Mouse (Mus musculus) heart, embryonic 11.5 days (tissue): ENCODE data around the gene Vmn1r50. TPM values are rescaled to one million over a fixed set of nuclear protein-coding genes. Genes with fewer than 3 reads are reported as not detected.
"Not testable (repeated sequence)": the region's sequence is repeated elsewhere in the genome, so short reads cannot be mapped to it uniquely, and the experiment has no call there.

Source experiments
- ATAC-seq: fragments of 200-750 bp; cut with Nextera tagmentation; replicated peaks from 2 replicates; pipeline ENCODE4 v1.8.0; 2017; ENCODE audit warnings: moderate library complexity; ENCODE audit not compliant: insufficient number of reproducible peaks, low FRiP score, low TSS enrichment
- H3K27ac ChIP-seq: fragments of 300-500 bp; sonication (generic); 2 replicates; pipeline ENCODE4 v1.5.1; 2014; ENCODE audit warnings: mild to moderate bottlenecking, low read depth, low read length
- H3K27me3 ChIP-seq: fragments of 300-500 bp; sonication (generic); 2 replicates; pipeline ENCODE4 v1.6.1; 2014; ENCODE audit warnings: mild to moderate bottlenecking, low read length, mixed read lengths; ENCODE audit not compliant: control insufficient read depth, insufficient read depth
- H3K36me3 ChIP-seq: fragments of 300-500 bp; sonication (generic); 2 replicates; pipeline ENCODE4 v1.6.1; 2014; ENCODE audit warnings: mild to moderate bottlenecking, low read length, moderate library complexity, mixed read lengths; ENCODE audit not compliant: control insufficient read depth, insufficient read depth
- H3K4me1 ChIP-seq: fragments of 300-500 bp; sonication (generic); 2 replicates; pipeline ENCODE4 v1.6.1; 2014; ENCODE audit warnings: low read length; ENCODE audit not compliant: control insufficient read depth, insufficient read depth
- H3K4me2 ChIP-seq: fragments of 300-500 bp; sonication (generic); 2 replicates; pipeline ENCODE4 v1.6.1; 2014; ENCODE audit warnings: mild to moderate bottlenecking, moderate library complexity
- H3K4me3 ChIP-seq: fragments of 300-500 bp; sonication (generic); 2 replicates; pipeline ENCODE4 v1.5.1; 2014; ENCODE audit warnings: low read depth, low read length
- H3K9ac ChIP-seq: fragments of 300-500 bp; sonication (generic); 2 replicates; pipeline ENCODE4 v1.6.1; 2014; ENCODE audit warnings: mild to moderate bottlenecking, low read depth, low read length, moderate library complexity
- H3K9me3 ChIP-seq: fragments of 300-500 bp; sonication (generic); replicated peaks from 2 replicates; pipeline ENCODE4 v1.6.1; 2016; ENCODE audit warnings: low read length; ENCODE audit not compliant: control insufficient read depth
- WGBS: fragments of 180-500 bp; shearing (Covaris S2); extraction: QIAGEN DNeasy Blood & Tissue Kit; methylation state at CpG from one replicate; pipeline ENCODE4 v1.1.7; 2014; ENCODE audit not compliant: insufficient replicate concordance; 5-methylcytosine and 5-hydroxymethylcytosine counted together
- polyA plus RNA-seq: library from polyadenylated mRNA; unstranded; fragments of >200 nt; fragmentation: Nextera tagmentation; extraction: Ambion mirVana; gene quantifications from 2 replicates; pipeline ENCODE4 v1.2.1, GENCODE M21; 2014

The Vmn1r50 gene
- polyA plus RNA-seq, result not detected in 2 replicates

GRCm38 (mm10) chr6:90101130-90101529 is at the start of gene Vmn1r50:
Vmn1r50 (plus strand) TSS chr6:90101430.
- ATAC-seq, result no peak
- Histone ChIP-seq H3K4me2 (no peak within 1 kb of the TSS), H3K27me3 (no peaks in the 10 kb centered on the region), H3K4me3 (no peak within 1 kb of the TSS), H3K4me1 (no peaks in the 10 kb centered on the region), H3K9me3 (no peaks in the 10 kb centered on the region; the same call in 1 of the 2 replicates), H3K27ac (no peak within 1 kb of the TSS), H3K9ac (no peak within 1 kb of the TSS), H3K36me3 (no peaks in the 10 kb centered on the region)
- 54% methylated on average over 2 of the region's 2 CpGs for WGBS

GRCm38 (mm10) chr6:90078406-90078805 is 22.8 kb upstream of the Vmn1r50 start, which contains the start of gene Vmn1r49:
Vmn1r49 (minus strand) TSS chr6:90078506.
- Histone ChIP-seq H3K27me3 (no peaks in the 10 kb centered on the region), H3K36me3 (no peaks in the 10 kb centered on the region), H3K4me1 (no peaks in the 10 kb centered on the region), H3K4me3 (no peak within 1 kb of the TSS), H3K27ac (no peak within 1 kb of the TSS), H3K9me3 (peaks cover 5% of the 10 kb centered on the region; the same call in 1 of the 2 replicates), H3K4me2 (no peak within 1 kb of the TSS), H3K9ac (no peak within 1 kb of the TSS)
- WGBS, result 71% methylated on average over 4 of the region's 4 CpGs
- ATAC-seq, result no peak

- H3K36me3 ChIP-seq, result no peaks in the 10 kb centered on the region
- no peaks in the 10 kb centered on the region for H3K27me3 ChIP-seq
- no peaks in the 10 kb centered on the region; the same call in 1 of the 2 replicates for H3K9me3 ChIP-seq
- H3K9ac ChIP-seq, result no peak overlapping the region
- WGBS, result 86% methylated on average over 2 of the region's 2 CpGs
- no peak for ATAC-seq
- no peaks in the 10 kb centered on the region for H3K4me1 ChIP-seq
- no peak overlapping the region for H3K4me2 ChIP-seq
- H3K27ac ChIP-seq, result no peak overlapping the region
- no peak overlapping the region for H3K4me3 ChIP-seq
Measured at GRCm38 (mm10) chr6:90100566-90100965, 664 bp upstream of the Vmn1r50 start.

GRCm38 (mm10) chr6:90122296-90122695 is 21.1 kb downstream of the Vmn1r50 start, which contains the start of gene Vmn1r51:
Vmn1r51 (plus strand) TSS chr6:90122596.
- not testable (repeated sequence) for ATAC-seq, H3K27ac ChIP-seq, H3K36me3 ChIP-seq, H3K9ac ChIP-seq, H3K9me3 ChIP-seq, H3K4me3 ChIP-seq, H3K27me3 ChIP-seq, H3K4me1 ChIP-seq, H3K4me2 ChIP-seq
- 75% methylated on average over 1 of the region's 1 CpGs for WGBS

Other genes starting within 250 kb of the Vmn1r50 start
- not detected in 2 replicates for gene Vmn1r42, start 225.0 kb upstream of the Vmn1r50 start, polyA plus RNA-seq
- not detected in 2 replicates for gene Vmn1r43, start 225.0 kb upstream of the Vmn1r50 start, polyA plus RNA-seq
- gene Vmn1r44, start 217.8 kb upstream of the Vmn1r50 start, polyA plus RNA-seq, result not detected in 2 replicates
- gene Vmn1r45, start 160.8 kb upstream of the Vmn1r50 start, polyA plus RNA-seq, result not detected in 2 replicates
- gene Vmn1r46, start 132.1 kb upstream of the Vmn1r50 start, polyA plus RNA-seq, result not detected in 2 replicates
- not detected in 2 replicates for gene Vmn1r47, start 85.3 kb upstream of the Vmn1r50 start, polyA plus RNA-seq
- gene Vmn1r48, start 64.6 kb upstream of the Vmn1r50 start, polyA plus RNA-seq, result not detected in 2 replicates
- gene Vmn1r49, start 22.9 kb upstream of the Vmn1r50 start, polyA plus RNA-seq, result not detected in 2 replicates
- not detected in 2 replicates for gene Vmn1r51, start 21.2 kb downstream of the Vmn1r50 start, polyA plus RNA-seq
- gene Vmn1r52, start 73.4 kb downstream of the Vmn1r50 start, polyA plus RNA-seq, result not detected in 2 replicates
- not detected in 2 replicates for gene V1ra8, start 101.4 kb downstream of the Vmn1r50 start, polyA plus RNA-seq
- not detected in 2 replicates for gene Vmn1r53, start 123.0 kb downstream of the Vmn1r50 start, polyA plus RNA-seq
- not detected in 2 replicates for gene Vmn1r54, start 144.9 kb downstream of the Vmn1r50 start, polyA plus RNA-seq
- gene BC048671, start 199.8 kb downstream of the Vmn1r50 start, polyA plus RNA-seq, result not detected in 2 replicates
- gene Chst13, start 223.8 kb downstream of the Vmn1r50 start, polyA plus RNA-seq, result 0.25 and 0.30 TPM in 2 replicates
- not detected in 2 replicates for gene Uroc1, start 231.9 kb downstream of the Vmn1r50 start, polyA plus RNA-seq